Mouse (Mus musculus) kidney, embryonic 14.5 days (tissue): ENCODE measurements around the gene Rb1. TPM values are rescaled to one million over a fixed set of nuclear protein-coding genes. Genes with fewer than 3 reads are reported as not detected.

ENCODE experiments used
- ATAC-seq: fragments of 200-750 bp; cut with Nextera tagmentation; 2 replicates; pipeline ENCODE4 v1.8.0; 2017; ENCODE audit warnings: moderate number of reproducible peaks, mild to moderate bottlenecking, moderate TSS enrichment, moderate library complexity; ENCODE audit not compliant: low FRiP score, low TSS enrichment
- H3K27ac ChIP-seq: fragments of 300-500 bp; sonication (generic); 2 replicates; pipeline ENCODE4 v1.5.1; 2014; ENCODE audit warnings: low read depth, mild to moderate bottlenecking, low read length, moderate library complexity, mixed read lengths
- H3K27me3 ChIP-seq: fragments of 300-500 bp; sonication (generic); 2 replicates; pipeline ENCODE4 v1.6.1; 2014; ENCODE audit warnings: mild to moderate bottlenecking, low read length; ENCODE audit not compliant: control insufficient read depth, insufficient read depth
- H3K36me3 ChIP-seq: fragments of 300-500 bp; sonication (generic); 2 replicates; pipeline ENCODE4 v1.6.1; 2014; ENCODE audit warnings: low read length, mixed read lengths; ENCODE audit not compliant: control insufficient read depth, insufficient read depth
- H3K4me1 ChIP-seq: fragments of 300-500 bp; sonication (generic); 2 replicates; pipeline ENCODE4 v1.6.1; 2014; ENCODE audit warnings: low read length, mixed read lengths; ENCODE audit not compliant: control insufficient read depth, insufficient read depth
- H3K4me2 ChIP-seq: fragments of 300-500 bp; sonication (generic); replicated peaks from 2 replicates; pipeline ENCODE4 v1.6.1; 2014; ENCODE audit warnings: low read depth, mild to moderate bottlenecking, low read length
- H3K4me3 ChIP-seq: fragments of 300-500 bp; sonication (generic); 2 replicates; pipeline ENCODE4 v1.5.1; 2014; ENCODE audit warnings: mild to moderate bottlenecking, low read length
- H3K9ac ChIP-seq: fragments of 300-500 bp; sonication (generic); 2 replicates; pipeline ENCODE4 v1.6.1; 2014; ENCODE audit warnings: low read depth, mild to moderate bottlenecking, low read length, moderate library complexity
- H3K9me3 ChIP-seq: fragments of 300-500 bp; sonication (generic); 2 replicates; pipeline ENCODE4 v1.6.1; 2016; ENCODE audit warnings: low read length; ENCODE audit not compliant: control insufficient read depth
- WGBS: fragments of 180-500 bp; shearing (Covaris S2); extraction: QIAGEN DNeasy Blood & Tissue Kit; methylation state at CpG from one replicate; pipeline ENCODE4 v1.1.7; 2014; 5-methylcytosine and 5-hydroxymethylcytosine counted together
- polyA plus RNA-seq: library from polyadenylated mRNA; unstranded; fragments of >200 nt; fragmentation: Nextera tagmentation; extraction: Ambion mirVana; gene quantifications from 2 replicates; pipeline ENCODE4 v1.2.1, GENCODE M21; 2014

The Rb1 gene
- polyA plus RNA-seq, 1 experiment from 2014 or later, result 29.9 TPM

GRCm38 (mm10) chr14:73186875-73187274, 138.7 kb downstream of the Rb1 start:
- 85% methylated on average over 7 of the region's 7 CpGs for WGBS
- no peak overlapping the region for H3K4me3 ChIP-seq
- no peak overlapping the region for H3K4me2 ChIP-seq

GRCm38 (mm10) chr14:73181144-73181543, 144.5 kb downstream of the Rb1 start:
- Histone ChIP-seq H3K9me3 (0 out of 2 replicates have a peak, but pooled peaks cover 3% of the 10 kb centered on the region), H3K36me3 (peaks cover 63% of the 10 kb centered on the region), H3K4me1 (no peaks in the 10 kb centered on the region), H3K9ac (no peak overlapping the region), H3K27ac (no peak overlapping the region), H3K27me3 (no peaks in the 10 kb centered on the region), H3K4me2 (no peak overlapping the region), H3K4me3 (no peak overlapping the region)
- no peak for ATAC-seq
- 71% methylated on average over 2 of the region's 2 CpGs for WGBS

More at GRCm38 (mm10) chr14:73186875-73187274, 138.7 kb downstream of the Rb1 start:
- no peak for ATAC-seq
- no peaks in the 10 kb centered on the region for H3K27me3 ChIP-seq
- H3K4me1 ChIP-seq, result no peaks in the 10 kb centered on the region
- H3K27ac ChIP-seq, result no peak overlapping the region
- no peak overlapping the region for H3K9ac ChIP-seq
- peaks cover 21% of the 10 kb centered on the region for H3K36me3 ChIP-seq
- 0 out of 2 replicates have a peak, but pooled peaks cover 3% of the 10 kb centered on the region for H3K9me3 ChIP-seq

- Histone ChIP-seq H3K4me2 (no peak overlapping the region), H3K9me3 (0 out of 2 replicates have a peak, but pooled peaks cover 3% of the 10 kb centered on the region), H3K27me3 (no peaks in the 10 kb centered on the region), H3K4me3 (no peak overlapping the region), H3K4me1 (no peaks in the 10 kb centered on the region), H3K9ac (no peak overlapping the region), H3K27ac (no peak overlapping the region), H3K36me3 (peaks cover 64% of the 10 kb centered on the region)
- no peak; the same call in 1 of the 2 replicates for ATAC-seq
- WGBS, result 67% methylated on average over 3 of the region's 3 CpGs
Measured at GRCm38 (mm10) chr14:73180671-73181070, 145.0 kb downstream of the Rb1 start.

GRCm38 (mm10) chr14:73179221-73179681, 146.4 kb downstream of the Rb1 start:
- Histone ChIP-seq H3K27me3 (no peaks in the 10 kb centered on the region), H3K36me3 (peaks cover 73% of the 10 kb centered on the region), H3K9me3 (no peaks in the 10 kb centered on the region), H3K4me3 (no peak overlapping the region), H3K27ac (peak overlapping the region; percentile 37; the same call in 1 of the 2 replicates), H3K9ac (no peak overlapping the region), H3K4me1 (no peaks in the 10 kb centered on the region; the same call in 1 of the 2 replicates), H3K4me2 (no peak overlapping the region)
- no peak for ATAC-seq
- WGBS, result 81% methylated on average over 4 of the region's 4 CpGs

GRCm38 (mm10) chr14:73177961-73178360, 147.7 kb downstream of the Rb1 start:
- Histone ChIP-seq H3K9ac (no peak overlapping the region), H3K36me3 (peaks cover 84% of the 10 kb centered on the region), H3K9me3 (no peaks in the 10 kb centered on the region), H3K4me1 (no peaks in the 10 kb centered on the region; the same call in 1 of the 2 replicates), H3K27me3 (no peaks in the 10 kb centered on the region), H3K4me2 (no peak overlapping the region), H3K4me3 (no peak overlapping the region), H3K27ac (no peak overlapping the region)
- no peak for ATAC-seq
- 90% methylated on average over 11 of the region's 11 CpGs for WGBS

- Histone ChIP-seq H3K4me3 (no peak overlapping the region), H3K27me3 (no peaks in the 10 kb centered on the region), H3K4me2 (no peak overlapping the region), H3K36me3 (peaks cover 81% of the 10 kb centered on the region), H3K9ac (no peak overlapping the region), H3K4me1 (no peaks in the 10 kb centered on the region; the same call in 1 of the 2 replicates), H3K9me3 (no peaks in the 10 kb centered on the region), H3K27ac (no peak overlapping the region)
- WGBS, result 85% methylated on average over 5 of the region's 5 CpGs
- ATAC-seq, result no peak
Measured at GRCm38 (mm10) chr14:73176266-73176665, 149.4 kb downstream of the Rb1 start.

GRCm38 (mm10) chr14:73175814-73176213, 149.8 kb downstream of the Rb1 start:
- no peaks in the 10 kb centered on the region for H3K27me3 ChIP-seq
- no peak overlapping the region for H3K4me2 ChIP-seq
- no peaks in the 10 kb centered on the region; the same call in 1 of the 2 replicates for H3K4me1 ChIP-seq
- 68% methylated on average over 6 of the region's 6 CpGs for WGBS
- peaks cover 83% of the 10 kb centered on the region for H3K36me3 ChIP-seq
- no peak for ATAC-seq
- no peaks in the 10 kb centered on the region for H3K9me3 ChIP-seq
- no peak overlapping the region for H3K9ac ChIP-seq
- no peak overlapping the region for H3K4me3 ChIP-seq
- H3K27ac ChIP-seq, result no peak overlapping the region

GRCm38 (mm10) chr14:73175031-73175430, 150.6 kb downstream of the Rb1 start:
- Histone ChIP-seq H3K4me3 (no peak overlapping the region), H3K9ac (no peak overlapping the region), H3K4me1 (no peaks in the 10 kb centered on the region; the same call in 1 of the 2 replicates), H3K4me2 (no peak overlapping the region), H3K9me3 (no peaks in the 10 kb centered on the region), H3K27ac (no peak overlapping the region), H3K36me3 (peaks cover 84% of the 10 kb centered on the region), H3K27me3 (no peaks in the 10 kb centered on the region)
- ATAC-seq, result no peak
- WGBS, result 78% methylated on average over 1 of the region's 1 CpGs

- WGBS, result 80% methylated on average over 7 of the region's 7 CpGs
- ATAC-seq, result no peak
Measured at GRCm38 (mm10) chr14:73174091-73174995, 151.3 kb downstream of the Rb1 start.

More at GRCm38 (mm10) chr14:73174091-73174995, 151.3 kb downstream of the Rb1 start:
- no peaks in the 10 kb centered on the region for H3K27me3 ChIP-seq
- H3K4me2 ChIP-seq, result no peak overlapping the region
- H3K9ac ChIP-seq, result no peak overlapping the region
- no peaks in the 10 kb centered on the region; the same call in 1 of the 2 replicates for H3K4me1 ChIP-seq
- H3K36me3 ChIP-seq, result peaks cover 86% of the 10 kb centered on the region
- H3K4me3 ChIP-seq, result no peak overlapping the region
- no peak overlapping the region for H3K27ac ChIP-seq
- H3K9me3 ChIP-seq, result no peaks in the 10 kb centered on the region
